Mouse (Mus musculus): ENCODE measurements around the gene Cetn3. TPM values are rescaled to one million over a fixed set of nuclear protein-coding genes. Genes with fewer than 3 reads are reported as not detected.

The Cetn3 gene
- total RNA-seq, 4 experiments from 2014 or later = 103 to 142 (median 122) TPM

GRCm38 (mm10) chr13:81824576-81825330 lies 41.9 kb downstream of the Cetn3 start:
- DNase-seq = no peak

- DNase-seq = no peak
Observed at GRCm38 (mm10) chr13:81828486-81828885, 45.6 kb downstream of the Cetn3 start.

GRCm38 (mm10) chr13:81831838-81832237 lies 49.0 kb downstream of the Cetn3 start:
- no peak for DNase-seq

DNA sequence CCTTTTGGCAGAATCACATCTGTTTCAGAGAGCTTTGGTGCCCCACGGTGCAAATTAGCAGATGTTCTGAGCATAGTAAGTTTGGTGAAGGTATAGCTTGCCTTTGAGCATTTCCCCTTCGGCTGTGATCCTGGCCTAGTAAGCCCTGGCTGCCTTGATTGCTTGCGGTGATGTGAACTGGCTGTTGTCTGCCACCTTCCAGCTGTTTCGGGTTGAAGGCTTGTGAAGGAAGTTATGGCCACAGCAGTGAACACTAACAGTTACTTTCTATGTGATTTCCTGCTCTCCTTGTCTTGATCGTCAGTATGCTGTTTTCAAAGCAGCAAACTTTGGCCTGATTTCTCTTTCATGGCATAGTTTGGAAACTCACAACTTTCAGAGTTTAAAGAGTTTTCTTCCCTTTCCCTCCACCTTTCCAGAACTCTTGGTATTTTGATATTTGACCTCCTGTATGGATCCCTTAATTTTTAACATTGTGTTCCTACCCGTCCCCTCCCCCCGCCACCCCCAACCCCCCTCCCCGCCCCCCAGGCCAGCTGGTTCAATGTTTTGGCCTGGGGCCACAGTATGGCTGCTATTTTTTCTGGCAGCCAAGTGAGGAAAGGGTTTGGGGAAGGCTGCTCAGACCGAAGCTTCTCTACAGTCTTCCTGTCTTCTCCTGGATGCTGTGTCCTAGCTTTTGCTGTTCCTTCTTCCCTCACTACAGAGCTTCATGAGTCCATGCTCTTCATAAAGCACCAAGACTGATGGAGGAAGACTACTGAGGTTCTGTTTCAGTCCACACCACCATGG lies 53.7 kb downstream of the Cetn3 start:
- DNase-seq = no peak

GRCm38 (mm10) chr13:81838016-81838415 lies 55.1 kb downstream of the Cetn3 start:
- no peak for DNase-seq

- no peak for DNase-seq
Observed at GRCm38 (mm10) chr13:81838948-81839347, 56.1 kb downstream of the Cetn3 start.

DNA sequence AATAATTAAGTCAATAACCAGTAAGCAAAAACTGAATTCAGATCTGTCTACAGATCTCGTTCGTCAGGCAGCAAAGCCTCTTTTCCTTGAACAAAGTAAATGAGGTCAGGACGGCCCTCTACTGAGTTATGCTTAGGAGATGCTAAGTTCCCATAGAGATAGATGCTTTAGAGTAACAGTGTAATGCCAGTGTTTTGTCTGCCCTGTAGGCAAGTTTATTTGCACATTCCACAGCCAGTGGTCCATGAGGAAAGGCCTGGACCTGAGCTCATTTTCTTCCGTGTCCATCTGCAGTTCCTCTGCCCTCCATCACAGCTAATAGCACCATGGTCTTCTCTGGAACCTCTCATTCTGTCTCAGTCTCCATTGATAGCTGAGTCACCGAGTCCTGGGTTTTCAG lies 57.4 kb downstream of the Cetn3 start:
- DNase-seq = no peak

DNA sequence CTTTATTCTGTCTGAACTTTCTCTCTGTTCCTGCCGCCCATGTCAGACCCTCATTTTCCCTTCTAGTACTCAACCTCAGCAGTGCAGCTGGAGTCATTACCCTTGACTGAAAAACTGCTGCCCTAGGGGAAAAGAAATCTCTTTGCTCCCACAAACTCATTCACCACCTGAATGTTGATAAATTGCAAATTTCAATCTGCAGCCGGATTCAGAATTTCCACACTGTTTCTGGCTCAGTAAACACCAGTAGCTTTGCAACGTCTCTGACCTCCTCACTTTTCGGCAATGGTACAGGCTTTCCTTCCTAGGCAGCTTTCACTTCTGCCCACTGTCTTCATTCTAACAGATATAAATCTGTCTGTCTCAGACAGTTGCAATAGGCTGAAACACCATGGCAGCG lies 57.8 kb downstream of the Cetn3 start:
- no peak for DNase-seq

DNA sequence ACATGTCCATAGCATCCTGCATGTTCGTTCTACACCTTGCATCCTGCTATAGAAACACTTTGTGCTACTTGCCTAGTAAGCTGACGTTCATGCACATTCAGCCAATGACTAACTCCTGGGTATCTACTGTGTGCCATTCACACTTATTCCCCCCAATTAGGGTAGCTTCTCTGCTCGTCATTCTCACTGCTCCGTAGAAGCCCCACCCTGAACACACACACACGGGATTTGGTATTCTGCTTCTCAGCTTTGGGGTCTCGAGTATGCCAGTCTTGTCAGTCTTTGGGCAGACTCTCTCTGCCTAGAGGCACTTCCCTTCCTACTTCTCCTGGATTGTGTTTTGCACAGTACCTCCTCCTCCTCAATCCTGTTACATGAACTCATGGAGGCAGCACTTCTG lies 59.4 kb downstream of the Cetn3 start:
- no peak for DNase-seq

Other genes starting within 250 kb of the Cetn3 start
- gene Adgrv1, start 149.9 kb upstream of the Cetn3 start, total RNA-seq (2022) = 1 to 10 TPM; 1.6 to 2.9 (median 1.7) TPM
- gene Lysmd3, start 125.4 kb upstream of the Cetn3 start, total RNA-seq (2022) = 10 to 100 TPM; 18.7 to 28.7 (median 21.8) TPM
- 10 to 100 TPM in 1 of 4 experiments, 1 to 10 TPM in 3; 5.9 to 11.1 (median 8.4) TPM for gene Polr3g, start 72.1 kb upstream of the Cetn3 start, total RNA-seq (2022)
- gene Mblac2, start 71.7 kb upstream of the Cetn3 start, total RNA-seq (2022) = 10 to 100 TPM; 12.2 to 19.5 (median 14.7) TPM